Mouse (Mus musculus): ENCODE measurements around the gene Notch3. TPM values are rescaled to one million over a fixed set of nuclear protein-coding genes. Genes with fewer than 3 reads are reported as not detected.

Notch3 gene
- polyA plus RNA-seq, 1 experiment, result 7.2 TPM

DNA sequence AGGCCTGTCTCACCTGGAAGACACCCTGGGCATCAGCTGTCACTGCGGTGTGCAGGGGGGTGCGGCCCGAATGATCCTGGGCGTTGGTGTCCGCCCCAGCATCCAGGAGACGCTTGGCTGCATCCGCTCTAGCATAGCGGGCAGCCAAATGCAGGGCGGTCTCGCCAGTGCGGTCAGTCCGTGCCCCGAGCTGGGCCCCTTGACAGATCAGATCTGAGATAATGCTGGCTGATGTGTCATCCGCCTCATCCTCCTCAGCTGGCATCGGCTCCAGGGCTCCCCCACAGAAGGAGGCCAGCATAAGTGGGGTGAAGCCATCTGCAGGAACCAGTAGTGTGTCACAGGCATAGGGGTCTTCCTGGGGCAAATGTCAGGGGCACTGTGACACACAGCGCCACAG, 33.3 kb downstream of the Notch3 start:
- no peak overlapping the region for H3K27ac ChIP-seq (ENCODE audit: control insufficient read depth, insufficient read depth, low read depth, low read length, poor library complexity)
- 87% methylated on average over 16 of the region's 16 CpGs for WGBS
- TF ChIP-seq POLR2A (IDR thresholded peaks at IDR 0.05; ENCODE audit: borderline replicate concordance, control insufficient read depth, low read depth, low read length) (no peak), CTCF (IDR thresholded peaks at IDR 0.05; ENCODE audit: control insufficient read depth, insufficient read depth, low read length) (no peak)
- H3K4me1 ChIP-seq (ENCODE audit: control insufficient read depth, insufficient read depth, low read length), result no peaks in the 10 kb centered on the region
- H3K4me3 ChIP-seq (replicated peaks; ENCODE audit: control insufficient read depth, low read depth, low read length), result no peak overlapping the region

DNA sequence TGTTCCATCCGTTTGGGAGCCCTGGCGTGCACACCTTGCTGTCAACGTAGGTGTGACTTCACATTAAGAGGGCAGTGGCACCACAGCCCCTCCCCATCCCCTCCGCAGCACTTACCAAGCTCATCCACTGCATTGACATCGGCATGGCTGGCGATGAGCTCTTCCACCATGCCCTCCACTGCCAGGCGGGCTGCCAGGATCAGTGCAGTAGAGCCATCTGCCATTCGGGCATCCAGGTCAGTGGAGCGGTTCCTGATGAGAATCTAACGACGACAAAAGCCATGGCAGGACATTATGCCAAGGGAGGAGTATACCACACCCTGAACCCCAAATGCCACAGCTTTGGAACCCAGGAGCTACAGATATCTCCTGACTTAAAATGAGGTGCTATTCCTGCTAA, 34.6 kb downstream of the Notch3 start:
- Histone ChIP-seq H3K27ac (ENCODE audit: control insufficient read depth, insufficient read depth, low read depth, low read length, poor library complexity) (no peak overlapping the region), H3K4me3 (replicated peaks; ENCODE audit: control insufficient read depth, low read depth, low read length) (no peak overlapping the region), H3K4me1 (ENCODE audit: control insufficient read depth, insufficient read depth, low read length) (no peaks in the 10 kb centered on the region)
- WGBS, result 87% methylated on average over 11 of the region's 11 CpGs
- TF ChIP-seq CTCF (IDR thresholded peaks at IDR 0.05; ENCODE audit: control insufficient read depth, insufficient read depth, low read length) (no peak), POLR2A (IDR thresholded peaks at IDR 0.05; ENCODE audit: borderline replicate concordance, control insufficient read depth, low read depth, low read length) (no peak)

DNA sequence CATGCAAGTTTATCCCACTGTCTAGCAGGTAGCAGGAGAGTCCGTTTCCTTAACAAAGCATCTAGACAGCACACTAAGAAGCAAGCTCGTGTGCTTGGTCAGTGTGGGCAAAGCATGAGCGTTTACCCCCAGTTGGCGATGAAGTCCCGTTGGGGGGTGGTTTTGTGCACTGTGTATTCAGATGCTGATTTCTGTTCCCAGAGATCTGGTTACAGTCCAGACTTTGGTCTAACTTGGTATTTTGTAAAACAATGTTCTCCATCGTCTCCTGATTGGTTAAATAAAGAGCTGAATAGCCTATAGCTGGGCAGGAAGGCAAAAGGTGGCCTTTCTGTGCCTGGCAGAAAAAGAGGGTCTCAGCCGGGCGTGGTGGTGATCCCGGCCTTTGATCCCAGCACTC, 36.1 kb downstream of the Notch3 start:
- H3K27ac ChIP-seq (ENCODE audit: control insufficient read depth, insufficient read depth, low read depth, low read length, poor library complexity), result no peak overlapping the region
- TF ChIP-seq CTCF (IDR thresholded peaks at IDR 0.05; ENCODE audit: control insufficient read depth, insufficient read depth, low read length) (no peak), POLR2A (IDR thresholded peaks at IDR 0.05; ENCODE audit: borderline replicate concordance, control insufficient read depth, low read depth, low read length) (no peak)
- 84% methylated on average over 9 of the region's 9 CpGs for WGBS
- no peaks in the 10 kb centered on the region for H3K4me1 ChIP-seq (ENCODE audit: control insufficient read depth, insufficient read depth, low read length)
- no peak overlapping the region for H3K4me3 ChIP-seq (replicated peaks; ENCODE audit: control insufficient read depth, low read depth, low read length)

GRCm38 (mm10) chr17:32127195-32127594, 39.5 kb downstream of the Notch3 start:
- H3K4me1 ChIP-seq (ENCODE audit: control insufficient read depth, insufficient read depth, low read length), result no peaks in the 10 kb centered on the region
- H3K27ac ChIP-seq (ENCODE audit: control insufficient read depth, insufficient read depth, low read depth, low read length, poor library complexity), result no peak overlapping the region
- 87% methylated on average over 2 of the region's 2 CpGs for WGBS
- TF ChIP-seq CTCF (IDR thresholded peaks at IDR 0.05; ENCODE audit: control insufficient read depth, insufficient read depth, low read length) (no peak), POLR2A (IDR thresholded peaks at IDR 0.05; ENCODE audit: borderline replicate concordance, control insufficient read depth, low read depth, low read length) (no peak)
- no peak overlapping the region for H3K4me3 ChIP-seq (replicated peaks; ENCODE audit: control insufficient read depth, low read depth, low read length)

DNA sequence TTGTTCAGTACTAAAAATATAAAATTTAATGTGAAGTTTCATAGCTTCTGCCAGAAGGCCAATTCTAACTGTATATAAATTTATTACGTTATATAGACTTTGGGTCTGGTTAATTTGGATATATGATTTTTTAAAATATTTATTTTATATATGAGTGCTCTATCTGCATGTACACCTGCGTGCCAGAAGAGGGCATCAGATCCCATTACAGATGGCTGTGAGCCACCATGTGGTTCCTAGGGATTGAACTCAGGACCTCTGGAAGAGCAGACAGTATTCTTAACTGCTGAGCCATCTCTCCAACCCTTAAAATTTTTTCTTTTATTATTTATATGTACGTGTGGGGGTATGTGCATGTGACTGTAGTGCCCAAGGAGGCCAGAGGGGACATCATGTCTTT, 41.2 kb downstream of the Notch3 start:
- Histone ChIP-seq H3K4me3 (replicated peaks; ENCODE audit: control insufficient read depth, low read depth, low read length) (no peak overlapping the region), H3K4me1 (ENCODE audit: control insufficient read depth, insufficient read depth, low read length) (no peaks in the 10 kb centered on the region), H3K27ac (ENCODE audit: control insufficient read depth, insufficient read depth, low read depth, low read length, poor library complexity) (no peak overlapping the region)
- 81% methylated on average over 3 of the region's 3 CpGs for WGBS
- no peak for TF ChIP-seq CTCF (IDR thresholded peaks at IDR 0.05; ENCODE audit: control insufficient read depth, insufficient read depth, low read length)
- TF ChIP-seq POLR2A (IDR thresholded peaks at IDR 0.05; ENCODE audit: borderline replicate concordance, control insufficient read depth, low read depth, low read length), result no peak

GRCm38 (mm10) chr17:32123545-32123944, 43.1 kb downstream of the Notch3 start:
- H3K4me1 ChIP-seq (ENCODE audit: control insufficient read depth, insufficient read depth, low read length), result no peaks in the 10 kb centered on the region
- WGBS, result 32% methylated on average over 4 of the region's 4 CpGs
- TF ChIP-seq CTCF (IDR thresholded peaks at IDR 0.05; ENCODE audit: control insufficient read depth, insufficient read depth, low read length) (no peak), POLR2A (IDR thresholded peaks at IDR 0.05; ENCODE audit: borderline replicate concordance, control insufficient read depth, low read depth, low read length) (no peak)

DNA sequence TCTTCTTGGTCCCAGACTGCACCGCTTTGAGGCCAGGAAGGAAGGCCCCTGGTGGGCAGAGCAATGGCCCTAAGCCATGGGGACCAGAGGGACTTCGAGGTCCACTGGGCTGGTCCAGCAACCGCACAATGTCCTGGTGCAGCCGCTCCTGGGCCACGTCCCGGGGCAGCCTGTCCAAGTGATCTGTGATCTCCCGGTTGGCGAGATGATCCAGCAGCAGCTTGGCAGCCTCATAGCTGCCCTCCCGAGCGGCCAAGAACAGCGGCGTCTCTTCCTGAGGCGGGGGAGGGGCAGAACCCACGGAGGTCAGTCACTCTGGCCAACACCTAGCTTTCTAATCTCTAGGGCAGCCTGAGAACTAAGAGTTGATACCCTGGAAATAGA, 44.1 kb downstream of the Notch3 start:
- 74% methylated on average over 14 of the region's 14 CpGs for WGBS
- H3K27ac ChIP-seq (ENCODE audit: control insufficient read depth, insufficient read depth, low read depth, low read length, poor library complexity), result no peak overlapping the region
- no peak overlapping the region for H3K4me3 ChIP-seq (replicated peaks; ENCODE audit: control insufficient read depth, low read depth, low read length)
- TF ChIP-seq POLR2A (IDR thresholded peaks at IDR 0.05; ENCODE audit: borderline replicate concordance, control insufficient read depth, low read depth, low read length) (no peak), CTCF (IDR thresholded peaks at IDR 0.05; ENCODE audit: control insufficient read depth, insufficient read depth, low read length) (no peak)
- H3K4me1 ChIP-seq (ENCODE audit: control insufficient read depth, insufficient read depth, low read length), result no peaks in the 10 kb centered on the region

More at GRCm38 (mm10) chr17:32123545-32123944, 43.1 kb downstream of the Notch3 start:
- no peak overlapping the region for H3K4me3 ChIP-seq (replicated peaks; ENCODE audit: control insufficient read depth, low read depth, low read length)
- H3K27ac ChIP-seq (ENCODE audit: control insufficient read depth, insufficient read depth, low read depth, low read length, poor library complexity), result no peak overlapping the region

DNA sequence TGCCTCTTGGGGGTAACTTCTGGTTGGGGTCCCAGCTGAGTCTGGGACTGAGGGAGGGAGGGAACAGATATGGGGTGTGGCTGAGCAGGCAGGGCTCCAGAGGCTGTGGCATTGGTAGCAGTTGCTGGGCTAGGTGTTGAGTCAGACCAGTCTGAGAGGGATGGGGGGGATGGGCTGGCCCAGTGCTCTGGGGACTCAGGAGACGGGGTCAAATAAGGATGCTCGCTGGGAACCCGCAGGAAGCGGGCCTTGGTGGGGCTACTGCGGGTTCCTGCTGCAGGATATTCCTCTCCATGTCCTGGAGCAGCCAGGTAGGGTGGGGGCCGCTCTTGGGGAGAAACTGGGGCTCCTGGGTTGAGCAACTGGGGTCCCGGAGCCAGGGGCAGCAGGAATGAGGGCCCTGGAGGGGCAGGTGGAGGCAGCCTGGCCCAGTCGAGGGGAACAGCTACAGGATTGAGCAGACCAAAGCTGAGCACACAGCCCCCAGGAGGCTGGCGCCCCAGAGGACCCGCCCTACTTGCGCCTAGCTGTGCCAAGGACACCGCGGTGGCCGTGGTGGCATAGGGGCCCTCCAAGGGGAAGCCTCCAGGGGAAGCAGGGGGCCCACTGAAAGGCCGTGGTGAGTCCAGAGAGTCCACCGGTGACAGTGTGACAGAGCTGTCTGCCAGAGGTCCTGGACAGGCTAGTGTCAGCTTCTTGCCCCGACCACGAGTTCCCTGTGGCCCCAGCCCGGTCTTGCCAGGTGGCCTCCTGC, 44.6 kb downstream of the Notch3 start:
- H3K4me1 ChIP-seq (ENCODE audit: control insufficient read depth, insufficient read depth, low read length), result no peaks in the 10 kb centered on the region
- WGBS, result 30% methylated on average over 19 of the region's 19 CpGs

More for the DNA sequence above, 44.6 kb downstream of the Notch3 start:
- no peak overlapping the region for H3K4me3 ChIP-seq (replicated peaks; ENCODE audit: control insufficient read depth, low read depth, low read length)
- TF ChIP-seq POLR2A (IDR thresholded peaks at IDR 0.05; ENCODE audit: borderline replicate concordance, control insufficient read depth, low read depth, low read length), result no peak
- TF ChIP-seq CTCF (IDR thresholded peaks at IDR 0.05; ENCODE audit: control insufficient read depth, insufficient read depth, low read length), result no peak
- no peak overlapping the region for H3K27ac ChIP-seq (ENCODE audit: control insufficient read depth, insufficient read depth, low read depth, low read length, poor library complexity)
